Mouse (Mus musculus) lung, postnatal 0 days (tissue): ENCODE results near the gene Ccdc15. TPM values are rescaled to one million over a fixed set of nuclear protein-coding genes. Genes with fewer than 3 reads are reported as not detected.
A peak's percentile ranks its signal among the peaks of the same experiment; 100 is the strongest.

Source experiments
- ATAC-seq: fragments of 200-750 bp; cut with Nextera tagmentation; 2 replicates; pipeline ENCODE4 v1.8.0; 2017; ENCODE audit warnings: moderate library complexity
- DNase-seq: peaks from one replicate; pipeline ENCODE4 v3.0.0-alpha.2; 2016; ENCODE audit warnings: low spot score
- H3K27ac ChIP-seq: fragments of 300-500 bp; sonication (generic); 2 replicates; pipeline ENCODE4 v1.5.1; 2014; ENCODE audit warnings: antibody characterized with exemption, mild to moderate bottlenecking, low read length, mixed read lengths
- H3K27me3 ChIP-seq: fragments of 300-500 bp; sonication (generic); replicated peaks from 2 replicates; pipeline ENCODE4 v1.6.1; 2014; ENCODE audit warnings: low read length, mixed read lengths; ENCODE audit not compliant: insufficient read depth
- H3K36me3 ChIP-seq: fragments of 300-500 bp; sonication (generic); 2 replicates; pipeline ENCODE4 v1.6.1; 2014; ENCODE audit warnings: low read length, mixed read lengths; ENCODE audit not compliant: insufficient read depth
- H3K4me1 ChIP-seq: fragments of 300-500 bp; sonication (generic); 2 replicates; pipeline ENCODE4 v1.6.1; 2014; ENCODE audit warnings: antibody characterized with exemption, low read depth, low read length, mixed read lengths; ENCODE audit not compliant: insufficient read depth
- H3K4me2 ChIP-seq: fragments of 300-500 bp; sonication (generic); replicated peaks from 2 replicates; pipeline ENCODE4 v1.6.1; 2014; ENCODE audit warnings: low read depth, mild to moderate bottlenecking, low read length, moderate library complexity, mixed read lengths
- H3K4me3 ChIP-seq: fragments of 300-500 bp; sonication (generic); 2 replicates; pipeline ENCODE4 v1.5.1; 2014; ENCODE audit warnings: low read depth, low read length
- H3K9ac ChIP-seq: fragments of 300-500 bp; sonication (generic); replicated peaks from 2 replicates; pipeline ENCODE4 v1.6.1; 2014; ENCODE audit warnings: low read depth, mild to moderate bottlenecking
- H3K9me3 ChIP-seq: fragments of 300-500 bp; sonication (generic); 2 replicates; pipeline ENCODE4 v1.6.1; 2016; ENCODE audit warnings: low read length, mixed read lengths
- CTCF ChIP-seq: IDR thresholded peaks from 2 replicates; pipeline ENCODE4 v1.5.1; 2016; ENCODE audit warnings: antibody characterized with exemption, mild to moderate bottlenecking
- EP300 ChIP-seq: IDR thresholded peaks from 2 replicates; pipeline ENCODE4 v1.6.1; 2016; ENCODE audit warnings: antibody characterized with exemption, mild to moderate bottlenecking, control low read depth
- WGBS: fragments of 180-500 bp; shearing (Covaris S2); extraction: QIAGEN DNeasy Blood & Tissue Kit; methylation state at CpG from one replicate; pipeline ENCODE4 v1.1.7; 2014; 5-methylcytosine and 5-hydroxymethylcytosine counted together
- polyA plus RNA-seq: library from polyadenylated mRNA; unstranded; fragments of >200 nt; fragmentation: Nextera tagmentation; extraction: Ambion mirVana; gene quantifications from 2 replicates; pipeline ENCODE4 v1.2.1, GENCODE M21; 2015

Gene Ccdc15
- polyA plus RNA-seq, 1 experiment from 2014 or later: 4.5 TPM

- 43% methylated on average over 1 of the region's 1 CpGs for WGBS
Measured at GRCm38 (mm10) chr9:37354485-37354884, 6.3 kb upstream of the Ccdc15 start.

GRCm38 (mm10) chr9:37351266-37351665 lies 3.0 kb upstream of the Ccdc15 start:
- no peak for TF ChIP-seq EP300
- no peak for TF ChIP-seq CTCF
- H3K4me1 ChIP-seq: peaks cover 9% of the 10 kb centered on the region; the same call in 1 of the 2 replicates
- H3K9me3 ChIP-seq: no peaks in the 10 kb centered on the region
- H3K27me3 ChIP-seq: no peaks in the 10 kb centered on the region
- no peak overlapping the region for H3K4me2 ChIP-seq
- DNase-seq (peak; percentile 29), ATAC-seq (no peak)
- H3K27ac ChIP-seq: no peak overlapping the region
- H3K36me3 ChIP-seq: no peaks in the 10 kb centered on the region
- no peak overlapping the region for H3K4me3 ChIP-seq
- H3K9ac ChIP-seq: no peak overlapping the region
- 40% methylated on average over 2 of the region's 2 CpGs for WGBS

More at GRCm38 (mm10) chr9:37354485-37354884, 6.3 kb upstream of the Ccdc15 start:
- H3K36me3 ChIP-seq: no peaks in the 10 kb centered on the region
- no peak overlapping the region for H3K4me2 ChIP-seq
- H3K9me3 ChIP-seq: no peaks in the 10 kb centered on the region
- H3K9ac ChIP-seq: no peak overlapping the region
- ATAC-seq: no peak
- no peak for DNase-seq
- no peak overlapping the region for H3K4me3 ChIP-seq
- H3K27me3 ChIP-seq: no peaks in the 10 kb centered on the region
- TF ChIP-seq EP300: no peak
- TF ChIP-seq CTCF: no peak
- no peaks in the 10 kb centered on the region for H3K4me1 ChIP-seq
- no peak overlapping the region for H3K27ac ChIP-seq

GRCm38 (mm10) chr9:37349050-37349449 lies 818 bp upstream of the Ccdc15 start:
- DNase-seq (no peak), ATAC-seq (no peak)
- H3K36me3 ChIP-seq: no peaks in the 10 kb centered on the region
- no peaks in the 10 kb centered on the region for H3K9me3 ChIP-seq
- H3K27me3 ChIP-seq: no peaks in the 10 kb centered on the region
- peak overlapping the region; percentile 84; the same call in 1 of the 2 replicates for H3K27ac ChIP-seq
- H3K4me1 ChIP-seq: peaks cover 9% of the 10 kb centered on the region; the same call in 1 of the 2 replicates
- 89% methylated on average over 3 of the region's 3 CpGs for WGBS
- H3K4me2 ChIP-seq: peak overlapping the region; percentile 87
- TF ChIP-seq CTCF: no peak
- no peak for TF ChIP-seq EP300
- H3K9ac ChIP-seq: peak overlapping the region; percentile 42; the same call in 1 of the 2 replicates
- H3K4me3 ChIP-seq: peak overlapping the region; percentile 81; the same call in 1 of the 2 replicates

- TF ChIP-seq EP300 (no peak), CTCF (no peak)
- H3K36me3 ChIP-seq: no peaks in the 10 kb centered on the region
- no peaks in the 10 kb centered on the region for H3K27me3 ChIP-seq
- peak overlapping the region; percentile 84 for H3K27ac ChIP-seq
- peaks cover 9% of the 10 kb centered on the region; the same call in 1 of the 2 replicates for H3K4me1 ChIP-seq
- no peak for DNase-seq
- peak overlapping the region; percentile 87 for H3K4me2 ChIP-seq
- no peak for ATAC-seq
- WGBS: 11% methylated on average over 12 of the region's 12 CpGs
- no peaks in the 10 kb centered on the region for H3K9me3 ChIP-seq
- peak overlapping the region; percentile 81 for H3K9ac ChIP-seq
- H3K4me3 ChIP-seq: peak overlapping the region; percentile 81
Measured at GRCm38 (mm10) chr9:37347184-37347987, 846 bp downstream of the Ccdc15 start.

- H3K9ac ChIP-seq: no peak overlapping the region
- H3K27ac ChIP-seq: no peak overlapping the region
- H3K36me3 ChIP-seq: no peaks in the 10 kb centered on the region
- ATAC-seq: no peak
- no peaks in the 10 kb centered on the region for H3K27me3 ChIP-seq
- no peak for DNase-seq
- no peak overlapping the region for H3K4me2 ChIP-seq
- WGBS: 72% methylated on average over 3 of the region's 3 CpGs
- H3K4me1 ChIP-seq: peaks cover 9% of the 10 kb centered on the region; the same call in 1 of the 2 replicates
- H3K4me3 ChIP-seq: no peak overlapping the region
- no peaks in the 10 kb centered on the region for H3K9me3 ChIP-seq
- TF ChIP-seq EP300 (no peak), CTCF (no peak)
Measured at GRCm38 (mm10) chr9:37345406-37345805, 2.8 kb downstream of the Ccdc15 start.

GRCm38 (mm10) chr9:37329456-37329855 lies 18.8 kb downstream of the Ccdc15 start:
- Histone ChIP-seq H3K9ac (no peak overlapping the region), H3K27ac (no peak overlapping the region), H3K4me2 (no peak overlapping the region), H3K27me3 (no peaks in the 10 kb centered on the region), H3K4me3 (no peak overlapping the region), H3K36me3 (no peaks in the 10 kb centered on the region), H3K4me1 (no peaks in the 10 kb centered on the region), H3K9me3 (no peaks in the 10 kb centered on the region)
- ATAC-seq (no peak), DNase-seq (peak; percentile 61)
- 31% methylated on average over 3 of the region's 3 CpGs for WGBS
- no peak for TF ChIP-seq EP300
- TF ChIP-seq CTCF: peak; percentile 77
